Mouse (Mus musculus): ENCODE measurements around the gene Vtn. TPM values are rescaled to one million over a fixed set of nuclear protein-coding genes. Genes with fewer than 3 reads are reported as not detected.
A peak's percentile ranks its signal among the peaks of the same experiment; 100 is the strongest.

The Vtn gene
- polyA plus RNA-seq, 1 experiment from 2014 or later = 1,120 TPM

- peak; percentile 37; the same call in 1 of the 2 replicates for ATAC-seq (ENCODE audit: low read depth)
- Histone ChIP-seq H3K27ac (ENCODE audit: low read length) (no peak overlapping the region), H3K4me2 (ENCODE audit: low read depth, low read length) (peak overlapping the region; percentile 41), H3K27me3 (ENCODE audit: control insufficient read depth, insufficient read depth, low read depth, low read length) (peaks cover 65% of the 10 kb centered on the region), H3K36me3 (ENCODE audit: control insufficient read depth, insufficient read depth) (no peaks in the 10 kb centered on the region), H3K9me3 (replicated peaks; ENCODE audit: control insufficient read depth, low read length) (no peaks in the 10 kb centered on the region), H3K4me1 (ENCODE audit: control insufficient read depth, low read depth, low read length) (no peaks in the 10 kb centered on the region), H3K9ac (ENCODE audit: low read depth, low read length) (no peak overlapping the region), H3K4me3 (ENCODE audit: low read depth, low read length) (0 out of 2 replicates have a peak overlapping the region, but pooled peaks have one; percentile 18)
- 12% methylated on average over 48 of the region's 48 CpGs for WGBS (ENCODE audit: insufficient replicate concordance)
Measured at GRCm38 (mm10) chr11:78490781-78491241, 8.1 kb upstream of the Vtn start.

DNA sequence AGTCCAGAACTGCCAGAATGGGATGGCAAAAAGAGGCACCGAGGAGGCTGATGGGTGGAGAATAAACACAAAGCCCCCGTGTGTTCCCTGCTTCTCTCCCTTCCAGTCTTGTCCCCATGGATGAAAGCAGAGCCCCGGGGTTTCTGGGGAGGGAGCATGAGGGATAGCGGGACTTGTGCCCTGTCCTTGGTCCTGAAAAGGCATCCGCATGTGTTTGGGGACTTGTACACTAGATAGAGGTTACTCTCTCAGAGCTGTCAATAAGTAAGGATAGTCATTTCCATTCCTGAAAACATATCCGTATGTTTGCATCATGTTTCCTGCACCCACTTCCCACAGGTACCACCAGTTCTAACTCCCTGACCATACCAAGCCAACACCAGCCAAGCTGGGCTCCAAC, 3.0 kb upstream of the Vtn start:
- H3K9me3 ChIP-seq (replicated peaks; ENCODE audit: control insufficient read depth, low read length) = no peaks in the 10 kb centered on the region
- no peak overlapping the region for H3K27ac ChIP-seq (ENCODE audit: low read length)
- H3K4me1 ChIP-seq (ENCODE audit: control insufficient read depth, low read depth, low read length) = peaks cover 13% of the 10 kb centered on the region
- H3K36me3 ChIP-seq (ENCODE audit: control insufficient read depth, insufficient read depth) = no peaks in the 10 kb centered on the region
- no peak overlapping the region for H3K9ac ChIP-seq (ENCODE audit: low read depth, low read length)
- H3K4me2 ChIP-seq (ENCODE audit: low read depth, low read length) = no peak overlapping the region
- no peak overlapping the region for H3K4me3 ChIP-seq (ENCODE audit: low read depth, low read length)
- 5% methylated on average over 6 of the region's 6 CpGs for WGBS (ENCODE audit: insufficient replicate concordance)
- H3K27me3 ChIP-seq (ENCODE audit: control insufficient read depth, insufficient read depth, low read depth, low read length) = peaks cover 57% of the 10 kb centered on the region
- no peak for ATAC-seq (ENCODE audit: low read depth)

DNA sequence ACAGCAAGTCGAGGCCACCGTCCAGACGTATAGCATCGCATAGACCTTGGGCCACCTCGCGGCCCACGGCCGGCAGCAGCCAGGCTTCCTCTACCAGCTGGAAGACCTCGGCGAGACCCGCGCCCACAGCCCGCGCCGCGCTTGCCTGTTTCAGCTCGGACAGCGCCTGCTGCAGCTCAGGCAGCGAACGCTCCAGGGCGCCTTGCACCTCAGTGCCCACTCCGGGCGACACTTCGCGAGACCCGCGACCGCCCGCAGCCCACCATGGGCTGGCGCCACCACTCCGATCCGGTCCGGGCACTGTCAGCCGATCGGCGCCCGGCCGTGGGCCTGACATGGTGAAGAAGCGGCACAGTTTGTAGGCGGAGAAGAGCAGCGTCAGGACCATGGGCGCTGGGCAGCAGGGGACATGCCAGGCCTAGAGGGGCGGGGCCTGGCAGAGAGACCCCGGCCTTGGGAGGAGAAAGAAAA, 1.8 kb upstream of the Vtn start:
- ATAC-seq (ENCODE audit: low read depth) = no peak
- Histone ChIP-seq H3K27ac (ENCODE audit: low read length) (no peak overlapping the region), H3K9me3 (replicated peaks; ENCODE audit: control insufficient read depth, low read length) (no peaks in the 10 kb centered on the region), H3K27me3 (ENCODE audit: control insufficient read depth, insufficient read depth, low read depth, low read length) (peaks cover 49% of the 10 kb centered on the region), H3K36me3 (ENCODE audit: control insufficient read depth, insufficient read depth) (no peaks in the 10 kb centered on the region), H3K9ac (ENCODE audit: low read depth, low read length) (no peak overlapping the region), H3K4me1 (ENCODE audit: control insufficient read depth, low read depth, low read length) (peaks cover 13% of the 10 kb centered on the region), H3K4me3 (ENCODE audit: low read depth, low read length) (peak overlapping the region; percentile 53), H3K4me2 (ENCODE audit: low read depth, low read length) (peak overlapping the region; percentile 57)
- 3% methylated on average over 44 of the region's 44 CpGs for WGBS (ENCODE audit: insufficient replicate concordance)

GRCm38 (mm10) chr11:78497544-78498522, 1.1 kb upstream of the Vtn start, which contains the start of gene Sarm1:
TSS of gene Sarm1 (minus strand) at chr11:78497754.
- H3K9me3 ChIP-seq (replicated peaks; ENCODE audit: control insufficient read depth, low read length) = no peaks in the 10 kb centered on the region
- peak within 1 kb of the TSS; percentile 53 for H3K4me3 ChIP-seq (ENCODE audit: low read depth, low read length)
- peak within 1 kb of the TSS; percentile 57 for H3K4me2 ChIP-seq (ENCODE audit: low read depth, low read length)
- no peaks in the 10 kb centered on the region for H3K36me3 ChIP-seq (ENCODE audit: control insufficient read depth, insufficient read depth)
- H3K27ac ChIP-seq (ENCODE audit: low read length) = peak within 1 kb of the TSS; percentile 77
- 2% methylated on average over 36 of the region's 36 CpGs for WGBS (ENCODE audit: insufficient replicate concordance)
- ATAC-seq (ENCODE audit: low read depth) = peak; percentile 78
- no peak within 1 kb of the TSS; the same call in 1 of the 2 replicates for H3K9ac ChIP-seq (ENCODE audit: low read depth, low read length)
- peaks cover 49% of the 10 kb centered on the region for H3K27me3 ChIP-seq (ENCODE audit: control insufficient read depth, insufficient read depth, low read depth, low read length)
- H3K4me1 ChIP-seq (ENCODE audit: control insufficient read depth, low read depth, low read length) = peaks cover 13% of the 10 kb centered on the region

DNA sequence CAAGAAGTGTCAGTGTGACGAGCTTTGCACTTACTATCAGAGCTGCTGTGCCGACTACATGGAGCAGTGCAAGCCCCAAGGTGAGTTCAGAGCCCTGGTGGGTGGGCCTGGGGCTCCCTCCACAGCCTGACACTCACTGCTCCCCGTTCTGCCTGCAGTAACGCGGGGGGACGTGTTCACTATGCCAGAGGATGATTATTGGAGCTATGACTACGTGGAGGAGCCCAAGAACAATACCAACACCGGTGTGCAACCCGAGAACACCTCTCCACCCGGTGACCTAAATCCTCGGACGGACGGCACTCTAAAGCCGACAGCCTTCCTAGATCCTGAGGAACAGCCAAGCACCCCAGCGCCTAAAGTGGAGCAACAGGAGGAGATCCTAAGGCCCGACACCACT, 652 bp downstream of the Vtn start:
- Histone ChIP-seq H3K9me3 (replicated peaks; ENCODE audit: control insufficient read depth, low read length) (no peaks in the 10 kb centered on the region), H3K27ac (ENCODE audit: low read length) (peak overlapping the region; percentile 77), H3K9ac (ENCODE audit: low read depth, low read length) (peak overlapping the region; percentile 50), H3K36me3 (ENCODE audit: control insufficient read depth, insufficient read depth) (no peaks in the 10 kb centered on the region), H3K4me2 (ENCODE audit: low read depth, low read length) (peak overlapping the region; percentile 19; the same call in 1 of the 2 replicates), H3K4me3 (ENCODE audit: low read depth, low read length) (peak overlapping the region; percentile 56), H3K4me1 (ENCODE audit: control insufficient read depth, low read depth, low read length) (peaks cover 13% of the 10 kb centered on the region), H3K27me3 (ENCODE audit: control insufficient read depth, insufficient read depth, low read depth, low read length) (peaks cover 44% of the 10 kb centered on the region)
- WGBS (ENCODE audit: insufficient replicate concordance) = 38% methylated on average over 16 of the region's 16 CpGs
- no peak for ATAC-seq (ENCODE audit: low read depth)

- H3K4me3 ChIP-seq (ENCODE audit: low read depth, low read length) = peak overlapping the region; percentile 56
- no peaks in the 10 kb centered on the region for H3K36me3 ChIP-seq (ENCODE audit: control insufficient read depth, insufficient read depth)
- peak overlapping the region; percentile 50 for H3K9ac ChIP-seq (ENCODE audit: low read depth, low read length)
- H3K4me1 ChIP-seq (ENCODE audit: control insufficient read depth, low read depth, low read length) = peaks cover 13% of the 10 kb centered on the region
- H3K27me3 ChIP-seq (ENCODE audit: control insufficient read depth, insufficient read depth, low read depth, low read length) = peaks cover 36% of the 10 kb centered on the region
- H3K27ac ChIP-seq (ENCODE audit: low read length) = peak overlapping the region; percentile 77
- peak overlapping the region; percentile 48 for H3K4me2 ChIP-seq (ENCODE audit: low read depth, low read length)
- H3K9me3 ChIP-seq (replicated peaks; ENCODE audit: control insufficient read depth, low read length) = no peaks in the 10 kb centered on the region
- ATAC-seq (ENCODE audit: low read depth) = peak; percentile 72
- WGBS (ENCODE audit: insufficient replicate concordance) = 50% methylated on average over 9 of the region's 9 CpGs
Measured at GRCm38 (mm10) chr11:78500623-78501202, 1.8 kb downstream of the Vtn start.

DNA sequence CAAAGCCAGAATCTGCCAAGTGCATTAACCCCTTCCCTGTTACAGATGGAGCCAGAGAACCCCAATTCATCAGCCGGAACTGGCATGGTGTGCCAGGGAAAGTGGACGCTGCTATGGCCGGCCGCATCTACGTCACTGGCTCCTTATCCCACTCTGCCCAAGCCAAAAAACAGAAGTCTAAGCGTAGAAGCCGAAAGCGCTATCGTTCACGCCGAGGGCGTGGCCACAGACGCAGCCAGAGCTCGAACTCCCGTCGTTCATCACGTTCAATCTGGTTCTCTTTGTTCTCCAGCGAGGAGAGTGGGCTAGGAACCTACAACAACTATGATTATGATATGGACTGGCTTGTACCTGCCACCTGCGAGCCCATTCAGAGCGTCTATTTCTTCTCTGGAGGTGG, 2.6 kb downstream of the Vtn start:
- ATAC-seq (ENCODE audit: low read depth) = no peak
- H3K9me3 ChIP-seq (replicated peaks; ENCODE audit: control insufficient read depth, low read length) = no peaks in the 10 kb centered on the region
- H3K4me1 ChIP-seq (ENCODE audit: control insufficient read depth, low read depth, low read length) = peaks cover 13% of the 10 kb centered on the region
- H3K4me3 ChIP-seq (ENCODE audit: low read depth, low read length) = peak overlapping the region; percentile 33
- H3K27me3 ChIP-seq (ENCODE audit: control insufficient read depth, insufficient read depth, low read depth, low read length) = peaks cover 28% of the 10 kb centered on the region
- peak overlapping the region; percentile 48; the same call in 1 of the 2 replicates for H3K4me2 ChIP-seq (ENCODE audit: low read depth, low read length)
- no peaks in the 10 kb centered on the region for H3K36me3 ChIP-seq (ENCODE audit: control insufficient read depth, insufficient read depth)
- H3K27ac ChIP-seq (ENCODE audit: low read length) = no peak overlapping the region
- 63% methylated on average over 20 of the region's 20 CpGs for WGBS (ENCODE audit: insufficient replicate concordance)
- H3K9ac ChIP-seq (ENCODE audit: low read depth, low read length) = no peak overlapping the region

GRCm38 (mm10) chr11:78502909-78503650, 4.2 kb downstream of the Vtn start, which contains the start of gene Sebox:
TSS of gene Sebox (plus strand) at chr11:78503447.
- H3K9ac ChIP-seq (ENCODE audit: low read depth, low read length) = no peak within 1 kb of the TSS
- peaks cover 15% of the 10 kb centered on the region for H3K27me3 ChIP-seq (ENCODE audit: control insufficient read depth, insufficient read depth, low read depth, low read length)
- 54% methylated on average over 7 of the region's 7 CpGs for WGBS (ENCODE audit: insufficient replicate concordance)
- H3K4me1 ChIP-seq (ENCODE audit: control insufficient read depth, low read depth, low read length) = no peaks in the 10 kb centered on the region; the same call in none of the 2 replicates
- peaks cover 7% of the 10 kb centered on the region for H3K36me3 ChIP-seq (ENCODE audit: control insufficient read depth, insufficient read depth)
- no peak within 1 kb of the TSS for H3K4me3 ChIP-seq (ENCODE audit: low read depth, low read length)
- no peak within 1 kb of the TSS for H3K4me2 ChIP-seq (ENCODE audit: low read depth, low read length)
- H3K27ac ChIP-seq (ENCODE audit: low read length) = no peak within 1 kb of the TSS
- no peak for ATAC-seq (ENCODE audit: low read depth)
- H3K9me3 ChIP-seq (replicated peaks; ENCODE audit: control insufficient read depth, low read length) = no peaks in the 10 kb centered on the region
